Mouse (Mus musculus): Measurements from ENCODE around the gene Kpna7. TPM values are rescaled to one million over a fixed set of nuclear protein-coding genes. Genes with fewer than 3 reads are reported as not detected.
"Not testable (repeated sequence)": the region's sequence is repeated elsewhere in the genome, so short reads cannot be mapped to it uniquely, and the experiment has no call there.

The Kpna7 gene
- polyA plus RNA-seq, 1 experiment from 2014 or later: not detected

DNA sequence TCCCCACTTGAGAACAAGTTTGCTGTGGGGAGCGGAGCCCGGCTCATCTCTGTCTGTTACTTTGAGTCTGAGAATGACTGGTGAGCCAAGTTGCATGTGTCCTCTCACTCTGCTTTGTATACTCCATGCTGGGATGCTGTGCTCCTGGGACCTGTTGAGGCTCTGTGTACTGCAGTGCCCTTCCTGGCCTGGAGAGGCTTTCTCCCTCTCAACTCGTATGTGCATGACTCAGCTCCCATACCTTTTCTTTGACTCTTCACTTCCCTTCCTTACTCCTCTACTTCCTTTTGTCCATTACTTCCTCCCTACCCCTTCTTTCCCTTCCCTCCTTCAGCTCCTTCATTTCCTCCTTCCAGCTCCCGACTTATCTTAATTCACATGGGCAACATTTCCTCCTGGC lies 12.4 kb upstream of the Kpna7 start:
- Histone ChIP-seq H3K9me3 (no peaks in the 10 kb centered on the region), H3K36me3 (peaks cover 99% of the 10 kb centered on the region), H3K4me1 (replicated peaks) (no peaks in the 10 kb centered on the region), H3K27me3 (ENCODE audit: insufficient read depth, poor library complexity, severe bottlenecking) (no peaks in the 10 kb centered on the region), H3K4me3 (no peak overlapping the region), H3K27ac (no peak overlapping the region)
- DNase-seq (ENCODE audit: low spot score): no peak
- 92% methylated on average over 4 of the region's 4 CpGs for WGBS

DNA sequence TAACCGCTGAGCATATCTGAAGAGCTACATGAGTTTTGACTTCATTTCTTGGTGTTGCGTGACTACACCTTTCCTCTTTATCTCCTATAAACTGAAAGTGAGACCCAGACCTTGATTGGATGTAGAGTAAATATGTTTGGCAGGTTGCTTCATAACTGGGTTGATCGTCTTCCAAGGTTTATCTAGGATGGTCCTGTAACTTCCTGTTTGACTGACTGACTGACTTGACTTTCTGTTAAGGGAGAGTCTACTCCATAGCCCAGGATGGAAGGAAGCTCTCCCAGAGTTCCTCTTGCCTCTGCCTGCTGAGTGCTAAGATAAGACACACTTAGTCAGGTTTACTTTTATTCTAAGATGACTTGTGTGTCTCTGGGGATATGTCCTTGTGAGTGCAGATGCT lies 6.0 kb upstream of the Kpna7 start:
- no peaks in the 10 kb centered on the region for H3K27me3 ChIP-seq (ENCODE audit: insufficient read depth, poor library complexity, severe bottlenecking)
- no peak for DNase-seq (ENCODE audit: low spot score)
- H3K27ac ChIP-seq: no peak overlapping the region
- peaks cover 5% of the 10 kb centered on the region; the same call in 1 of the 2 replicates for H3K9me3 ChIP-seq
- peaks cover 3% of the 10 kb centered on the region for H3K4me1 ChIP-seq (replicated peaks)
- no peak overlapping the region for H3K4me3 ChIP-seq
- peaks cover 67% of the 10 kb centered on the region for H3K36me3 ChIP-seq
- whole genome bisulfite sequencing: 93% methylated on average over 3 of the region's 3 CpGs

DNA sequence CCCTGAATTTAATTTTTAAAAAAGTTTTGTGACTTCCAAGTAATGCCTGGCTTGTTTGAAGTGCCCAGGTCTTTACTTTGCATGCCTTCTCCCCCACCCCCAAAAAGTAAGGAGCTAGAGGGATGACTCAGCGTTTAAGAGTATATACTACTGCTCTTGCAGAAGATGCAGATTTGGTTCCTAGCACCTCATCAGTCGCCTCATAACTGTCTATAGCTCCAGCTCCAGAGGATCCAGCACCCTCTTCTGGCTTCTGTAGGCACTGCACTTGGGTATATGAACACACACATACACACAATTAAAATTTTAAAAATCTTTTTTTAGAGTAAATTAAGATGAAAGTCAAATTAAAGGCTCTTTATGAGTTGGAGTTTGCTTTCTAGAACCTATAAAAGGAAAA lies 4.4 kb upstream of the Kpna7 start:
- peaks cover 5% of the 10 kb centered on the region; the same call in 1 of the 2 replicates for H3K9me3 ChIP-seq
- H3K4me1 ChIP-seq (replicated peaks): peaks cover 15% of the 10 kb centered on the region
- peaks cover 50% of the 10 kb centered on the region for H3K36me3 ChIP-seq
- DNase-seq (ENCODE audit: low spot score): no peak
- no peaks in the 10 kb centered on the region for H3K27me3 ChIP-seq (ENCODE audit: insufficient read depth, poor library complexity, severe bottlenecking)
- no peak overlapping the region for H3K4me3 ChIP-seq
- WGBS: 96% methylated on average over 2 of the region's 2 CpGs
- H3K27ac ChIP-seq: no peak overlapping the region

DNA sequence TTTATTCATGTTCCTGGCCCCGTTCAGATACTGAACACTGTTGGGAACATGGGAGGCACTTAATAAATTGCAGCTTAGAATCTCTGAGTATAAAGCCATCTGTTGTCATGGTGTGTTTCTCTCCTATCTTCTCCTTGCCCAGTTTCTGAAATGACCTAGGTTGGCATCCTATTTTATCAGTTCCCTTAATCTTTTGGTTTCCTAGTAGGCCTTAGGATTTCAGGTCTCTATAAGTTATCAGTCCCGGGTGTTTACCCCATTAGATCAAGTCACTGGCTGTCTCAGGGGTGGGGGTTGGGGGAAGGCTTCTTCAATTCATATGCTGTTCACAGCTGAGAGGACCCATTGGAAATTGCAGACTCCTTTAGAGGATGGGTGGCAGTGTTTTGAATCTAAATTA lies 992 bp upstream of the Kpna7 start:
- 88% methylated on average over 2 of the region's 2 CpGs for WGBS
- H3K4me1 ChIP-seq (replicated peaks): peaks cover 15% of the 10 kb centered on the region
- peak overlapping the region; percentile 86 for H3K4me3 ChIP-seq
- no peak overlapping the region for H3K27ac ChIP-seq
- H3K9me3 ChIP-seq: peaks cover 5% of the 10 kb centered on the region; the same call in 1 of the 2 replicates
- H3K36me3 ChIP-seq: peaks cover 27% of the 10 kb centered on the region
- no peak for DNase-seq (ENCODE audit: low spot score)
- no peaks in the 10 kb centered on the region for H3K27me3 ChIP-seq (ENCODE audit: insufficient read depth, poor library complexity, severe bottlenecking)

DNA sequence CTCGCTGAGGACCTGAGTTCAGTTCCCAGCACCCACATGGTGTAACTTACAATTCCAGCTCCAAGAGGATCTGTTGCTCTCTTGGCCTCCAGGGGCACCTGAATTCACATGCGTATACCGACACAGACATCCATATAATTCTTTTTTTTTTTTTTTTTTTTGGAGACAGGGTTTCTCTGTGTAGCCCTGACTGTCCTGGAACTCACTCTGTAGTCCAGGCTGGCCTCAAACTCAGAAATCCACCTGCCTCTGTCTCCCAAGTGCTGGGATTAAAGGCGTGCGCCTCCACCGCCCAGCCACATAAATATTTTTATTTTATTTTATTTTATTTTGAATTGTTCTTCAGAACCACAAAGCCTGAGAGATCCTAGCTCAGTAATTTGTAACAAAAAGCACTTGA lies 629 bp downstream of the Kpna7 start:
- not testable (repeated sequence) for H3K9me3 ChIP-seq; H3K27me3 ChIP-seq (ENCODE audit: insufficient read depth, poor library complexity, severe bottlenecking); DNase-seq (ENCODE audit: low spot score)
- 57% methylated on average over 6 of the region's 6 CpGs for WGBS
- Histone ChIP-seq H3K4me1 (replicated peaks) (peaks cover 15% of the 10 kb centered on the region), H3K4me3 (peak overlapping the region; percentile 86), H3K36me3 (peaks cover 20% of the 10 kb centered on the region), H3K27ac (peak overlapping the region; percentile 91)

DNA sequence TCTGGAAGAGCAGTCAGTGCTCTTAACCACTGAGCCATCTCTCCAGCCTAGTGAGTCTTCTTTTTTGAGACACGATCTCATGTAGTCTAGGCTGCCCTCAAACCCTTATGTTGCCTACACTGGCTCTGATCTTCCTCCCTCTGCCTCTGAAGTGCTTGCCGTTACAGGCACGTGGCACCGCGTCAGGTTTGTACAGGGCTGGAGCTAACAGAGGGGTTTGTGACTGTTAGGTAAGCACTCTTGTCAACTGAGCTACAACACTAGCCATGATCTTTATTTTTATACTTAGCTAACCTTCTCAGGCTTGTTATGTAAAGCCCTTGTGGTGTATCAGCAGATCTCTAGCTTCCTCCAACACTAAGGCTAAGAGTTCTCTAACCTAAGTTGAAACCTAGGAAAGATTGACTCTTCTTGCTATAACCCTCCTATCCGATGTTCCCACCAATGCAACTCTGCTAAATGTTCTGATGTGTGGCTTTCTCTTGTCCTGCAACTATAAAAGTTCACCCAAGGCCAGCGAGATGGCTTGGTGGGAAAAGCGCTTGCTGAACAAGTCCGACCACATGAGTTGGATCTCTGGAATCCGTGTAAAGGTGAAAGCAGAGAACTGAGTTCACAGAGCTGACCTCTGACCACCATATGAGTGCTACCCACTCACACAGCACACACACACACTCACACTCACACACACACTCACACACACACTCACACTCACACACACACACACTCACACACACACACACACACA lies 1.8 kb downstream of the Kpna7 start:
- Histone ChIP-seq H3K36me3 (peaks cover 13% of the 10 kb centered on the region), H3K27ac (no peak overlapping the region), H3K4me3 (no peak overlapping the region), H3K9me3 (no peaks in the 10 kb centered on the region), H3K27me3 (ENCODE audit: insufficient read depth, poor library complexity, severe bottlenecking) (no peaks in the 10 kb centered on the region), H3K4me1 (replicated peaks) (peaks cover 15% of the 10 kb centered on the region)
- WGBS: 90% methylated on average over 10 of the region's 10 CpGs
- no peak for DNase-seq (ENCODE audit: low spot score)

DNA sequence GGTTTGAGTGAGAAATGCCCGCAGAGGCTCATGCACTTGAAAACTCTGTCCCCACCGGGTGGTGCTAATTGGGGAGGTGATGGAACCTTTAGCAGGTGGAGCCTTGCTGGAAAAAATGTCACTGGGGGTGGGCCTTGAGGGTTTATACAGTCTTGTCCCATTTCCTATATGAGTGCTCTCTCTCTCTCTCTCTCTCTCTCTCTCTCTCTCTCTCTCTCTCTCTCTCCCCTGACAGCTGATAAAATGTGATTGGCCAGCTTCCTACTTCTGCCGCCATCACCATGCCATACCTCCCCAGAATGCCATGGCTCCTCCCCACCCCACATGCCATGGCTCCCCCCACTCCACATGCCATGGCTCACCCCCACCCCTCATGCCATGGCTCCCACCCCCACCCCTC lies 8.7 kb downstream of the Kpna7 start:
- H3K4me3 ChIP-seq: no peak overlapping the region
- DNase-seq (ENCODE audit: low spot score): no peak
- peaks cover 7% of the 10 kb centered on the region for H3K4me1 ChIP-seq (replicated peaks)
- H3K27ac ChIP-seq: no peak overlapping the region
- no peaks in the 10 kb centered on the region for H3K9me3 ChIP-seq
- no peaks in the 10 kb centered on the region for H3K27me3 ChIP-seq (ENCODE audit: insufficient read depth, poor library complexity, severe bottlenecking)
- H3K36me3 ChIP-seq: no peaks in the 10 kb centered on the region
- 56% methylated on average over 3 of the region's 3 CpGs for WGBS

DNA sequence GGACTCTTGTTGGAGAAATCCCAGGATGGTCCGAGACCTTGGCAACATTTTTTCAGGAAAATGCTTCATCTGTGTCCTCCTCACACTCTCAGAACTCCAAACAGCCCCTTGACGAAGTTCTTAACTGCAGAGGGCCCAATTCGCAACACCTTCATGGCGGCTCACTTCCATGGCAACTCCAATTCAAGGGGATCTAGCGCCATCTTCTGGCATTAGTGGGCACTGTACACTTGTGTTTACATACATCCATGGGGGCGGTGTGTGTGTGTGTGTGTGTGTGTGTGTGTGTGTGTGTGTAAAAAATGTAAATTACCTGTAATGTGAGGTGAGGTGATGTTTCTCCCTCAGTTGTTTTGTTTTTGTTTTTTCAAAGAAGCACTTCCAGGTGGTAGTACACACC lies 12.5 kb downstream of the Kpna7 start:
- DNase-seq (ENCODE audit: low spot score): no peak
- Histone ChIP-seq H3K36me3 (no peaks in the 10 kb centered on the region), H3K27ac (no peak overlapping the region), H3K4me3 (no peak overlapping the region), H3K27me3 (ENCODE audit: insufficient read depth, poor library complexity, severe bottlenecking) (no peaks in the 10 kb centered on the region), H3K9me3 (no peaks in the 10 kb centered on the region), H3K4me1 (replicated peaks) (peaks cover 7% of the 10 kb centered on the region)
- 48% methylated on average over 6 of the region's 6 CpGs for WGBS

DNA sequence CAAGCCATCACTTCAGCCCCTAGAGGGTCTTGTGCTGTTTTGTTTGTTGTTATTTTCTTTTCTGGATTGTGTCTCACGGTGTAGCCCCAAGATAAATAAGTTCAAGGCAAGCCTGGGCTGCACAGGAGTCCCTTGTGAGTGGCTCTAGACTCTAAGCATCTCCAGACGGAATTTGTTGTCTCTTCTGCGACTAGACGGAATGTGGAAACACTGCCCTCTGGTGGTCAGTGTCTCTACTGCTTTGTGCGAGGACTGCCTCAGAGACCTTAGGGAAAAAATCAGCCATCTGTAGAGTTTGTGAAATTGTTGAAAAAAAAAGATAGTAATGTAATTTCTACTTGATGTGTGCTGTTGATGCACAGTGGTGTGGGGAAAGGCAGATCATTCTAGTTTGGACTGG lies 14.1 kb downstream of the Kpna7 start:
- H3K27me3 ChIP-seq (ENCODE audit: insufficient read depth, poor library complexity, severe bottlenecking): no peaks in the 10 kb centered on the region
- H3K9me3 ChIP-seq: no peaks in the 10 kb centered on the region
- H3K36me3 ChIP-seq: no peaks in the 10 kb centered on the region
- no peak overlapping the region for H3K4me3 ChIP-seq
- H3K27ac ChIP-seq: no peak overlapping the region
- peaks cover 2% of the 10 kb centered on the region for H3K4me1 ChIP-seq (replicated peaks)
- 4% methylated on average over 5 of the region's 5 CpGs for WGBS
- peak; percentile 71 for DNase-seq (ENCODE audit: low spot score)

DNA sequence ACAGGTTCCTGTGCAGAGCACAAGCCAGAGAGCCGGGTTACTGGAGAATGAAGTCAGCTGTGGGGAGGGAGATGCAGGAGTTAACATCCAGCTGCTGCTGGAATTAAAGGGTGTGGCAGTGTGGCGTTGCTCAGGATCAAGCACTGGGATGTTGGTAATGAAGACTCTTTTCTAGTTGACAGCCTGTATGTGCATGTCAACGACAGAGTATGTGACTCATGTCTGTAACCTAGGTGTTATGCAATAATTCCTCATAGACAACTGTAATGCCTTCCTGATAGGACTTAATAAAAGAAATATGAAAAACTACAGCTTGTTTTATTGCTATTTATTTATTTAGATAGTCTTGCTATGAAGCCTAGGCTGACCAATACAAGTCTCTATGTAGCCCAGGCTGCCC lies 15.0 kb downstream of the Kpna7 start:
- Histone ChIP-seq H3K4me1 (replicated peaks) (no peaks in the 10 kb centered on the region), H3K36me3 (no peaks in the 10 kb centered on the region), H3K9me3 (no peaks in the 10 kb centered on the region), H3K27me3 (ENCODE audit: insufficient read depth, poor library complexity, severe bottlenecking) (no peaks in the 10 kb centered on the region), H3K27ac (no peak overlapping the region), H3K4me3 (no peak overlapping the region)
- 66% methylated on average over 3 of the region's 3 CpGs for WGBS
- no peak for DNase-seq (ENCODE audit: low spot score)

DNA sequence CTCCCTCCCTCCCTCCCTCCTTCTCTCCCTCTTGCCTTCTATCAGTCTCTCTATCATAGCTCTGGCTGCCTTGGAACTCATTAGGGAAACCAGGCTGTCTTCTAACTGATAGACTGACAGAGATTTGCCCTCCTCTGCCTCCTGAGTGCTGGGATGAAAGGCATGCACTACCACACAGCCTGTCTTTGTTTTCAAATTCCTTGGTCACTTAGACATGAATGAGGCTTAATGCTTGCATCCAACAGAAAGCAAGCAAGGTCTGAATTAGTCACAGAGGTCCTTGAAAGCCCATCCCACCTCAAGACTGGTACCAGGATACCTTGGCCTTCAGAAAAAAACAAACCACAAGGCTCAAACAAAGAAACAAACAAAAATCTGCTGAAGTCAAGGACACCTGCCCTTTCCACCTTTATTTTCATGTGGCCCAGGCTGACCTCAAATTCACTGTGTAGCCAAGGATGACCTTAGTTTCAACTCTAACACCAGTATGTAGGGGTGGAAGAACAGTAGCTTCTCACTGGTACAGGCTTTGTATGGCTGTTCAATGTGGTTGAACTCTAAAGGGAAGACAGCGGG lies 19.0 kb downstream of the Kpna7 start:
- H3K27ac ChIP-seq: no peak overlapping the region
- H3K36me3 ChIP-seq: no peaks in the 10 kb centered on the region
- WGBS: 86% methylated on average over 1 of the region's 1 CpGs
- no peak overlapping the region for H3K4me3 ChIP-seq
- DNase-seq (ENCODE audit: low spot score): no peak
- H3K9me3 ChIP-seq: no peaks in the 10 kb centered on the region
- no peaks in the 10 kb centered on the region for H3K27me3 ChIP-seq (ENCODE audit: insufficient read depth, poor library complexity, severe bottlenecking)
- H3K4me1 ChIP-seq (replicated peaks): no peaks in the 10 kb centered on the region

DNA sequence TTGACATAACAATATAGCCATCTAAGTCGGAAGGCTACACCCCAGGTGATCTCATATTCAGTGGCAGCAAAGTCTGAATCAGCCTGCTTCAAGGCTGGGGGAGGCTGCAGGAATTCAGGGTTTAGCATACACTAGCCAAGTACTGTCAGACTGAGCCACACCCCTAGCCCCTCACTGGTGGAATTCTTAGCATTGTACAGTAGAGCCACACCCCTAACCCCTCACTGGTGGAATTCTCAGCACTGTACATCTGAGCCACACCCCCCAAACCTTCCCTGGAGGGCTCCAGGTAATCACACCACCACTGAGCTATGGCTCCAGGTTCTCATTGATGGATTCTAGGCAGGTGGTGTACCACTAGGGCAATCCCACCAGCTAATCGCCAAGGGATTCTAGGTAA lies 24.3 kb downstream of the Kpna7 start:
- Histone ChIP-seq H3K27ac (no peak overlapping the region), H3K4me1 (replicated peaks) (no peaks in the 10 kb centered on the region), H3K36me3 (no peaks in the 10 kb centered on the region), H3K9me3 (no peaks in the 10 kb centered on the region), H3K27me3 (ENCODE audit: insufficient read depth, poor library complexity, severe bottlenecking) (no peaks in the 10 kb centered on the region), H3K4me3 (no peak overlapping the region)
- 74% methylated on average over 2 of the region's 2 CpGs for WGBS
- DNase-seq (ENCODE audit: low spot score): no peak

DNA sequence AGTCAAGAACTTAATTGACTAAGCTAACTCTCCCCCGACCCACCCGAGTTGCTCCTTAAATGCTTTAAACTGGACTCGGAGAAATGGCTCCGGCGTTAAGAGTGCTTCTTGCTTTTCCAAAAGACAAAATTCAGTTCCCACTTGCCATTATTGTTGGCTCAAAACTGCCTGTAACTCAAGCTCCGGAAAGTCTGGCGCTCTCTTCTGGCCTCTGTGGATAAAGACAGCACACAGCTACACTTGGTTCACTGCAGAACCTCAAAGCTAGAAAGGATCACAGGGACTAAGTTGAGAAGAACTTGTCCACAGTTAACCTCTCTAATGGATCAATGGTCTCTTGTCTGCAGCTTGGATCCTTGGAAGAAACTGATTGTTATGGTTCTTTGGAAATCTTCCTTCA lies 25.1 kb downstream of the Kpna7 start:
- 89% methylated on average over 7 of the region's 7 CpGs for WGBS

More for the DNA sequence above, 25.1 kb downstream of the Kpna7 start:
- no peaks in the 10 kb centered on the region for H3K4me1 ChIP-seq (replicated peaks)
- H3K4me3 ChIP-seq: no peak overlapping the region
- H3K9me3 ChIP-seq: no peaks in the 10 kb centered on the region
- no peaks in the 10 kb centered on the region for H3K27me3 ChIP-seq (ENCODE audit: insufficient read depth, poor library complexity, severe bottlenecking)
- H3K27ac ChIP-seq: no peak overlapping the region
- DNase-seq (ENCODE audit: low spot score): no peak
- H3K36me3 ChIP-seq: no peaks in the 10 kb centered on the region
